8 mouse cellular contexts compared by ENCODE assay signal in the genomic region with DNA sequence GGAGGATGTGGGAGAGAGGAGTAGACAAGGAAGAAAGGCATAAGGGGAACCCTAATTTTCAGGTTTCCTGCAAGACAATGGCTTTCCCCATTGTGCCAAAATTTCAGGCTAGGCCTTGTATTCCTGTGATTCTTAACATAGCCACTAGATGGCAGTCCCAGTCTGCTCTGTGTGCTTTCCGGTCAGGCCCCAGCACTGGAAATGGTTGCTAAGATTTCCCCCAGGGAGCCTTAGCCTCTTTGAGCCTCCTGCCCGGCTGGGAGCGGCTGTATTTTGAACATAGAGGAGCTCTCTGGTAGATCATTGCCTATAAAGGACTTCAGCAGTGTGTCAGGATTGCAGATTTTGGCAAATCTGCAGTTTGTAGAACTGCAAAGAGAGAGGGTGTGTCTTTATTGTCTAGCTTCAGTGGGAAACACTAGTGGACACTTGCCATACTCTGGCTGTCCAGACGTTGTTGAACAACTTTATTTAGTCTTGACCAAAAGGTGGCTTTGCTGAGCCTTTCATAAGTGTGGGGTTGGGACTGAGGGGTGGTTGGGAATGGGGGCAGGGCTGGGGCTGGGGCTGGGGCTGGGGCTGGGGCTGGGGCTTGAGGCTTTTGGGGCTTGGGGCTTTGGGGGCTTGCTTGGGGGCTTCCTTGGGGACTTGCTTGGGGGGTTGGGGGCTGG. TPM values are rescaled to one million over a fixed set of nuclear protein-coding genes. Genes with fewer than 3 reads are reported as not detected.
DNase-seq lines count a peak whose midpoint lies in the region; ATAC-seq and TF ChIP-seq lines count a peak whose summit lies in the region.

No protein-coding gene starts in this region.

- peak; percentile 99 for TF ChIP-seq CTCF in midbrain, postnatal 0 days (IDR thresholded peaks at IDR 0.05)

- peaks cover 4% of the 10 kb centered on the region; the same call in 1 of the 2 replicates for H3K27me3 ChIP-seq in limb, embryonic 13.5 days
- no peaks in the 10 kb centered on the region; the same call in 1 of the 2 replicates for H3K27me3 ChIP-seq in midbrain, postnatal 0 days (ENCODE audit: insufficient read depth, low read length)

- H3K4me3 ChIP-seq in limb, embryonic 13.5 days: no peak overlapping the region
- no peak overlapping the region for H3K4me3 ChIP-seq in midbrain, postnatal 0 days (ENCODE audit: low read depth, low read length)

- H3K27ac ChIP-seq in limb, embryonic 13.5 days: no peak overlapping the region
- H3K27ac ChIP-seq in midbrain, postnatal 0 days (ENCODE audit: low read depth, low read length): no peak overlapping the region; the same call in 1 of the 2 replicates

- DNase-seq in A20 (ENCODE audit: low read depth, low spot score): peak; percentile 45
- peak; percentile 29 to 51 for DNase-seq in adrenal gland, adult 18-20 months (ENCODE audit: low spot score in 2 of 2)
- peak; percentile 74 for DNase-seq in embryo, embryonic 11.5 days (ENCODE audit: low read depth, low spot score)
- peak; percentile 74 to 85 for DNase-seq in heart, adult 18-20 months
- DNase-seq in kidney, adult 18-20 months: peak; percentile 45
- peak; percentile 96 for DNase-seq in midbrain, postnatal 0 days (ENCODE audit: low spot score)
- peak; percentile 44 for DNase-seq in testis, postnatal 14 days (ENCODE audit: low spot score)

- peak overlapping the region; percentile 38 for H3K4me2 ChIP-seq in limb, embryonic 13.5 days (replicated peaks)
- H3K4me2 ChIP-seq in midbrain, postnatal 0 days (ENCODE audit: low read depth, low read length, poor library complexity, severe bottlenecking): no peak overlapping the region

- 6% methylated on average over 4 of the region's 4 CpGs for WGBS in limb, embryonic 13.5 days
- WGBS in midbrain, postnatal 0 days: 2% methylated on average over 4 of the region's 4 CpGs

- ATAC-seq in limb, embryonic 13.5 days (ENCODE audit: low FRiP score, low read depth): peak; percentile 68; the same call in 1 of the 2 replicates
- peak; percentile 71; the same call in 1 of the 2 replicates for ATAC-seq in midbrain, postnatal 0 days (ENCODE audit: low FRiP score)

- H3K9ac ChIP-seq in limb, embryonic 13.5 days: no peak overlapping the region; the same call in 1 of the 2 replicates
- no peak overlapping the region for H3K9ac ChIP-seq in midbrain, postnatal 0 days (replicated peaks; ENCODE audit: low read length, poor library complexity, severe bottlenecking)

- H3K9me3 ChIP-seq in limb, embryonic 13.5 days: no peaks in the 10 kb centered on the region
- H3K9me3 ChIP-seq in midbrain, postnatal 0 days (ENCODE audit: low read length): no peaks in the 10 kb centered on the region

- H3K4me1 ChIP-seq in limb, embryonic 13.5 days: peaks cover 10% of the 10 kb centered on the region; the same call in 1 of the 2 replicates
- H3K4me1 ChIP-seq in midbrain, postnatal 0 days (ENCODE audit: insufficient read depth, low read length): no peaks in the 10 kb centered on the region

- no peaks in the 10 kb centered on the region for H3K36me3 ChIP-seq in limb, embryonic 13.5 days
- H3K36me3 ChIP-seq in midbrain, postnatal 0 days (ENCODE audit: insufficient read depth, low read length): no peaks in the 10 kb centered on the region

RNA-seq across cellular contexts. Expression of a gene that starts 8.1 kb away (rescaled TPM):
- total RNA-seq in adrenal gland, adult 18-20 months (2021): 1 to 10 TPM; 6.2 to 8.4 TPM
- 1 to 10 TPM; 8.0 to 9.2 TPM for total RNA-seq in heart, adult 18-20 months (2021)
- polyA plus RNA-seq in limb, embryonic 13.5 days (2015; fragmentation: Nextera tagmentation; extraction: Ambion mirVana): 1.2 and 1.4 TPM in 2 replicates
- total RNA-seq in midbrain, postnatal 0 days (2014; rRNA removed): 1.8 and 2.0 TPM in 2 replicates
- 1.3 and 2.1 TPM in 2 replicates for polyA plus RNA-seq in midbrain, postnatal 0 days (2015; fragmentation: Nextera tagmentation; extraction: Ambion mirVana)

Comparison
In these comparisons a context has a peak if more than half of its experiments do, and no peak if none do; other contexts are left out.
1. DNase-seq: peak in every context shown above with its lines; median percentile 96 in midbrain, postnatal 0 days; 80 in heart, adult 18-20 months; 74 in embryo, embryonic 11.5 days; 45 in A20; 45 in kidney, adult 18-20 months; 44 in testis, postnatal 14 days; 40 in adrenal gland, adult 18-20 months.